Mouse (Mus musculus): ENCODE data around the gene Zfp444. TPM values are rescaled to one million over a fixed set of nuclear protein-coding genes. Genes with fewer than 3 reads are reported as not detected.
A peak's percentile ranks its signal among the peaks of the same experiment; 100 is the strongest.

Gene Zfp444
- 25.5 and 26.3 TPM in 2 replicates for polyA plus RNA-seq (2016; fragmentation: Nextera tagmentation; extraction: Ambion mirVana)

GRCm38 (mm10) chr7:6172006-6172649 is at the start of gene Zfp444:
Zfp444 (plus strand) TSS chr7:6172226.
- Histone ChIP-seq H3K27ac (peak within 1 kb of the TSS; percentile 80), H3K36me3 (peaks cover 9% of the 10 kb centered on the region; the same call in 1 of the 2 replicates), H3K9ac (peak within 1 kb of the TSS; percentile 84), H3K27me3 (replicated peaks) (no peaks in the 10 kb centered on the region), H3K4me2 (peak within 1 kb of the TSS; percentile 94), H3K9me3 (replicated peaks) (no peaks in the 10 kb centered on the region), H3K4me3 (peak within 1 kb of the TSS; percentile 74), H3K4me1 (peaks cover 49% of the 10 kb centered on the region)
- under 1% methylated on average over 37 of the region's 37 CpGs for WGBS (ENCODE audit: insufficient replicate concordance)
- ATAC-seq: peak; percentile 84

- WGBS (ENCODE audit: insufficient replicate concordance): 21% methylated on average over 7 of the region's 7 CpGs
- Histone ChIP-seq H3K4me1 (0 out of 2 replicates have a peak, but pooled peaks cover 13% of the 10 kb centered on the region), H3K27ac (no peak overlapping the region), H3K4me2 (no peak overlapping the region), H3K36me3 (peaks cover 3% of the 10 kb centered on the region), H3K27me3 (replicated peaks) (no peaks in the 10 kb centered on the region), H3K4me3 (no peak overlapping the region), H3K9ac (no peak overlapping the region), H3K9me3 (replicated peaks) (no peaks in the 10 kb centered on the region)
- ATAC-seq: peak; percentile 63; the same call in 1 of the 2 replicates
Observed at GRCm38 (mm10) chr7:6126690-6127448, 45.2 kb upstream of the Zfp444 start.

GRCm38 (mm10) chr7:6130346-6130745 is 41.7 kb upstream of the Zfp444 start:
- Histone ChIP-seq H3K4me1 (0 out of 2 replicates have a peak, but pooled peaks cover 13% of the 10 kb centered on the region), H3K27me3 (replicated peaks) (no peaks in the 10 kb centered on the region), H3K4me3 (no peak overlapping the region), H3K4me2 (no peak overlapping the region), H3K27ac (no peak overlapping the region), H3K9me3 (replicated peaks) (no peaks in the 10 kb centered on the region), H3K9ac (no peak overlapping the region), H3K36me3 (peaks cover 26% of the 10 kb centered on the region)
- 33% methylated on average over 4 of the region's 4 CpGs for WGBS (ENCODE audit: insufficient replicate concordance)
- no peak for ATAC-seq

GRCm38 (mm10) chr7:6132646-6133045 is 39.4 kb upstream of the Zfp444 start:
- H3K4me2 ChIP-seq: no peak overlapping the region
- no peaks in the 10 kb centered on the region for H3K9me3 ChIP-seq (replicated peaks)
- H3K4me1 ChIP-seq: 0 out of 2 replicates have a peak, but pooled peaks cover 7% of the 10 kb centered on the region
- H3K4me3 ChIP-seq: no peak overlapping the region
- no peak overlapping the region for H3K9ac ChIP-seq
- H3K27ac ChIP-seq: no peak overlapping the region
- WGBS (ENCODE audit: insufficient replicate concordance): 85% methylated on average over 30 of the region's 30 CpGs
- H3K27me3 ChIP-seq (replicated peaks): no peaks in the 10 kb centered on the region
- peaks cover 35% of the 10 kb centered on the region for H3K36me3 ChIP-seq
- ATAC-seq: no peak

GRCm38 (mm10) chr7:6136497-6136896 is 35.5 kb upstream of the Zfp444 start:
- Histone ChIP-seq H3K4me1 (no peaks in the 10 kb centered on the region), H3K27ac (no peak overlapping the region), H3K4me3 (no peak overlapping the region), H3K27me3 (replicated peaks) (no peaks in the 10 kb centered on the region), H3K9me3 (replicated peaks) (no peaks in the 10 kb centered on the region), H3K9ac (no peak overlapping the region), H3K36me3 (peaks cover 55% of the 10 kb centered on the region), H3K4me2 (no peak overlapping the region)
- ATAC-seq: no peak

- Histone ChIP-seq H3K4me2 (no peak overlapping the region), H3K9me3 (replicated peaks) (no peaks in the 10 kb centered on the region), H3K27me3 (replicated peaks) (no peaks in the 10 kb centered on the region), H3K9ac (no peak overlapping the region), H3K4me1 (peaks cover 6% of the 10 kb centered on the region), H3K36me3 (peaks cover 37% of the 10 kb centered on the region), H3K4me3 (no peak overlapping the region), H3K27ac (no peak overlapping the region)
- 70% methylated on average over 3 of the region's 3 CpGs for WGBS (ENCODE audit: insufficient replicate concordance)
- ATAC-seq: no peak
Observed at GRCm38 (mm10) chr7:6139295-6139694, 32.7 kb upstream of the Zfp444 start.

GRCm38 (mm10) chr7:6143991-6144531 is 28.0 kb upstream of the Zfp444 start:
- H3K27ac ChIP-seq: 0 out of 2 replicates have a peak overlapping the region, but pooled peaks have one; percentile 13
- H3K9me3 ChIP-seq (replicated peaks): no peaks in the 10 kb centered on the region
- no peak overlapping the region for H3K4me3 ChIP-seq
- H3K4me2 ChIP-seq: no peak overlapping the region
- ATAC-seq: peak; percentile 45
- WGBS (ENCODE audit: insufficient replicate concordance): 40% methylated on average over 2 of the region's 2 CpGs
- no peaks in the 10 kb centered on the region for H3K27me3 ChIP-seq (replicated peaks)
- peaks cover 53% of the 10 kb centered on the region for H3K4me1 ChIP-seq
- H3K9ac ChIP-seq: no peak overlapping the region
- peaks cover 26% of the 10 kb centered on the region for H3K36me3 ChIP-seq

- H3K27me3 ChIP-seq (replicated peaks): no peaks in the 10 kb centered on the region
- H3K36me3 ChIP-seq: peaks cover 15% of the 10 kb centered on the region
- no peak overlapping the region for H3K4me2 ChIP-seq
- 76% methylated on average over 8 of the region's 8 CpGs for WGBS (ENCODE audit: insufficient replicate concordance)
- H3K4me1 ChIP-seq: peaks cover 61% of the 10 kb centered on the region
- 0 out of 2 replicates have a peak overlapping the region, but pooled peaks have one; percentile 30 for H3K27ac ChIP-seq
- no peak for ATAC-seq
- H3K4me3 ChIP-seq: no peak overlapping the region
- 0 out of 2 replicates have a peak overlapping the region, but pooled peaks have one; percentile 12 for H3K9ac ChIP-seq
- H3K9me3 ChIP-seq (replicated peaks): no peaks in the 10 kb centered on the region
Observed at GRCm38 (mm10) chr7:6145423-6146188, 26.4 kb upstream of the Zfp444 start.

GRCm38 (mm10) chr7:6146194-6146981 is 25.6 kb upstream of the Zfp444 start:
- H3K27ac ChIP-seq: 0 out of 2 replicates have a peak overlapping the region, but pooled peaks have one; percentile 30
- H3K36me3 ChIP-seq: peaks cover 9% of the 10 kb centered on the region

GRCm38 (mm10) chr7:6146982-6147325 is 25.1 kb upstream of the Zfp444 start:
- no peak for ATAC-seq
- no peaks in the 10 kb centered on the region for H3K9me3 ChIP-seq (replicated peaks)
- no peaks in the 10 kb centered on the region for H3K27me3 ChIP-seq (replicated peaks)
- H3K36me3 ChIP-seq: peaks cover 3% of the 10 kb centered on the region
- peaks cover 74% of the 10 kb centered on the region for H3K4me1 ChIP-seq
- peak overlapping the region; percentile 38 for H3K27ac ChIP-seq
- WGBS (ENCODE audit: insufficient replicate concordance): 29% methylated on average over 2 of the region's 2 CpGs
- H3K4me2 ChIP-seq: no peak overlapping the region
- peak overlapping the region; percentile 20; the same call in 1 of the 2 replicates for H3K9ac ChIP-seq
- no peak overlapping the region for H3K4me3 ChIP-seq

More at GRCm38 (mm10) chr7:6146194-6146981, 25.6 kb upstream of the Zfp444 start:
- Histone ChIP-seq H3K4me2 (no peak overlapping the region), H3K9me3 (replicated peaks) (no peaks in the 10 kb centered on the region), H3K4me1 (peaks cover 68% of the 10 kb centered on the region), H3K27me3 (replicated peaks) (no peaks in the 10 kb centered on the region), H3K9ac (0 out of 2 replicates have a peak overlapping the region, but pooled peaks have one; percentile 15), H3K4me3 (no peak overlapping the region)
- WGBS (ENCODE audit: insufficient replicate concordance): 70% methylated on average over 7 of the region's 7 CpGs
- no peak for ATAC-seq

GRCm38 (mm10) chr7:6147688-6148087 is 24.3 kb upstream of the Zfp444 start:
- Histone ChIP-seq H3K4me2 (no peak overlapping the region), H3K27me3 (replicated peaks) (no peaks in the 10 kb centered on the region), H3K9ac (no peak overlapping the region), H3K36me3 (no peaks in the 10 kb centered on the region), H3K9me3 (replicated peaks) (no peaks in the 10 kb centered on the region), H3K27ac (peak overlapping the region; percentile 27), H3K4me3 (no peak overlapping the region), H3K4me1 (peaks cover 80% of the 10 kb centered on the region)
- 59% methylated on average over 5 of the region's 5 CpGs for WGBS (ENCODE audit: insufficient replicate concordance)
- no peak for ATAC-seq
